Mouse (Mus musculus) intestine, postnatal 0 days (tissue): ENCODE measurements around the gene Mfsd11. TPM values are rescaled to one million over a fixed set of nuclear protein-coding genes. Genes with fewer than 3 reads are reported as not detected.
"Not testable (repeated sequence)": the region's sequence is repeated elsewhere in the genome, so short reads cannot be mapped to it uniquely, and the experiment has no call there.

Source experiments
- ATAC-seq: fragments of 200-750 bp; cut with Nextera tagmentation; 2 replicates; pipeline ENCODE4 v1.8.0; 2017; ENCODE audit warnings: mild to moderate bottlenecking, moderate TSS enrichment, moderate library complexity
- H3K27ac ChIP-seq: fragments of 300-500 bp; sonication (generic); 2 replicates; pipeline ENCODE4 v1.5.1; 2014; ENCODE audit warnings: mild to moderate bottlenecking, low read depth, low read length, moderate library complexity
- H3K27me3 ChIP-seq: fragments of 300-500 bp; sonication (generic); replicated peaks from 2 replicates; pipeline ENCODE4 v1.6.1; 2014; ENCODE audit warnings: low read length, mixed read lengths; ENCODE audit not compliant: control insufficient read depth, insufficient read depth
- H3K36me3 ChIP-seq: fragments of 300-500 bp; sonication (generic); 2 replicates; pipeline ENCODE4 v1.6.1; 2014; ENCODE audit warnings: mild to moderate bottlenecking, moderate library complexity; ENCODE audit not compliant: control insufficient read depth, insufficient read depth
- H3K4me1 ChIP-seq: fragments of 300-500 bp; sonication (generic); replicated peaks from 2 replicates; pipeline ENCODE4 v1.6.1; 2014; ENCODE audit warnings: antibody characterized with exemption, low read length, mixed read lengths; ENCODE audit not compliant: control insufficient read depth, insufficient read depth
- H3K4me2 ChIP-seq: fragments of 300-500 bp; sonication (generic); replicated peaks from 2 replicates; pipeline ENCODE4 v1.6.1; 2014; ENCODE audit warnings: low read depth, mild to moderate bottlenecking, moderate library complexity
- H3K4me3 ChIP-seq: fragments of 300-500 bp; sonication (generic); 2 replicates; pipeline ENCODE4 v1.5.1; 2014; ENCODE audit warnings: low read depth, low read length
- H3K9ac ChIP-seq: fragments of 300-500 bp; sonication (generic); 2 replicates; pipeline ENCODE4 v1.6.1; 2014; ENCODE audit warnings: mild to moderate bottlenecking, low read depth, low read length
- H3K9me3 ChIP-seq: fragments of 300-500 bp; sonication (generic); 2 replicates; pipeline ENCODE4 v1.6.1; 2016; ENCODE audit warnings: mixed run types; ENCODE audit not compliant: control insufficient read depth
- CTCF ChIP-seq: sonication (generic); IDR thresholded peaks from 2 replicates; pipeline ENCODE4 v1.5.1; 2016; ENCODE audit warnings: low read depth, mild to moderate bottlenecking, control low read depth, antibody characterized with exemption, moderate library complexity
- WGBS: fragments of 180-500 bp; shearing (Covaris S2); extraction: QIAGEN DNeasy Blood & Tissue Kit; methylation state at CpG from one replicate; pipeline ENCODE4 v1.1.7; 2014; 5-methylcytosine and 5-hydroxymethylcytosine counted together
- polyA plus RNA-seq: library from polyadenylated mRNA; unstranded; fragments of >200 nt; fragmentation: Nextera tagmentation; extraction: Ambion mirVana; gene quantifications from 2 replicates; pipeline ENCODE4 v1.2.1, GENCODE M21; 2015

Gene Mfsd11
- polyA plus RNA-seq, 1 experiment from 2014 or later = 100 TPM

DNA sequence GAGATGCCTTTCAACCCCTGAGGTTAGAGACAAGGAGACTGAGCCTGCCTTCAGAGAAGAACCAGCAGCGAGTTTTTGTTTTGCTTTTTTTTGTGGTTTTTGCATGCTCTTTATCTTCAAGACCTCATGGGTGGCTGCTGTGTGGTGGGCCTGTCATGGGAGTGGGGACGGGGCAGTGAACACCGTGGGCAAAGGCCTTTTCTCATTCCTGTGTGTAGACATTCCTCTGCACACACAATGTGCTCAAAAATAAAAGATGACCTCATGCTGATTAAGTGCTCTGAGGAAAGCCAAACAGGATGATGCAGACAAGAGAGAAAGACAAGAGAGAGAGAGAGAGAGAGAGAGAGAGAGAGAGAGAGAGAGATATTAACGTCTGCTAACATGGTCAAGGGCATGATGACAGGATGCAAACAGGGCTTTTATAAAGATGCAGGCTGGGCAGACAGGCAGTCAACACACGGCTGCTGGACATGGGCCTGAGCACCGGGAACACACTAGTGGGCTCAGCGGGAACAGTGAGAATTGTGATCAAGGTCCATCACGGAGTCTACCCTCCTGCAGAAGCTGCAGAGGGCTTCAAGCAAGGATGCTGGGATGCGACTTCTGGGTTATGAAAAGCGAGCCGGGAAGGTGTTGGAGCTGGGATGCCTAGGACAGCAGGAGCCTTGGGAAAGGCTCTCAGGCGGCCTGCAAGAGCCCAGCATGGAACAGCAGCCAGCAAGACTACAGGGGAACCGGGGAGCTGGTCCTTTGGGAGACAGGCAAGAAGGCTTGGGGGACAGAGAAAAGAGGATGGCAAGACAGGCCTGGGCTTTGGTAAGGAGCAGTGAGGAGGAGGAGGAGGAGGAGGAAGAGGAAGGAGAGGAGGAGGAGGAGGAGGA is 30.9 kb upstream of the Mfsd11 start:
- 65% methylated on average over 13 of the region's 13 CpGs for WGBS
- Histone ChIP-seq H3K27ac (no peak overlapping the region), H3K9ac (no peak overlapping the region), H3K4me2 (no peak overlapping the region), H3K36me3 (no peaks in the 10 kb centered on the region), H3K9me3 (no peaks in the 10 kb centered on the region), H3K27me3 (no peaks in the 10 kb centered on the region), H3K4me3 (no peak overlapping the region), H3K4me1 (peaks cover 10% of the 10 kb centered on the region; the same call in 1 of the 2 replicates)
- TF ChIP-seq CTCF = no peak
- ATAC-seq = no peak

- Histone ChIP-seq H3K4me2 (no peak overlapping the region), H3K27me3 (no peaks in the 10 kb centered on the region), H3K36me3 (no peaks in the 10 kb centered on the region), H3K27ac (no peak overlapping the region), H3K9ac (no peak overlapping the region), H3K4me3 (no peak overlapping the region), H3K4me1 (peaks cover 8% of the 10 kb centered on the region; the same call in 1 of the 2 replicates), H3K9me3 (no peaks in the 10 kb centered on the region)
- no peak for TF ChIP-seq CTCF
- 54% methylated on average over 10 of the region's 10 CpGs for WGBS
- no peak for ATAC-seq
These were observed 30.0 kb upstream of the Mfsd11 start for GRCm38 (mm10) chr11:116822215-116822614.

- H3K27ac ChIP-seq = no peak overlapping the region
- no peaks in the 10 kb centered on the region for H3K36me3 ChIP-seq
- no peak overlapping the region for H3K4me2 ChIP-seq
- H3K9ac ChIP-seq = no peak overlapping the region
- no peak for ATAC-seq
- WGBS = 81% methylated on average over 10 of the region's 10 CpGs
- no peaks in the 10 kb centered on the region for H3K9me3 ChIP-seq
- H3K4me3 ChIP-seq = no peak overlapping the region
- no peak for TF ChIP-seq CTCF
- peaks cover 7% of the 10 kb centered on the region; the same call in 1 of the 2 replicates for H3K4me1 ChIP-seq
- H3K27me3 ChIP-seq = no peaks in the 10 kb centered on the region
These were observed 29.6 kb upstream of the Mfsd11 start for GRCm38 (mm10) chr11:116822626-116823025.

GRCm38 (mm10) chr11:116823255-116823654 is 29.0 kb upstream of the Mfsd11 start:
- Histone ChIP-seq H3K4me1 (peaks cover 6% of the 10 kb centered on the region), H3K27ac (no peak overlapping the region), H3K9me3 (no peaks in the 10 kb centered on the region), H3K4me3 (no peak overlapping the region), H3K36me3 (no peaks in the 10 kb centered on the region), H3K4me2 (no peak overlapping the region), H3K27me3 (no peaks in the 10 kb centered on the region), H3K9ac (no peak overlapping the region)
- WGBS = 100% methylated on average over 2 of the region's 2 CpGs
- no peak for TF ChIP-seq CTCF
- ATAC-seq = no peak

- 98% methylated on average over 9 of the region's 10 CpGs for WGBS
These were observed 28.4 kb upstream of the Mfsd11 start for GRCm38 (mm10) chr11:116823885-116824284.

GRCm38 (mm10) chr11:116825230-116825629 is 27.0 kb upstream of the Mfsd11 start:
- no peaks in the 10 kb centered on the region for H3K9me3 ChIP-seq
- no peak overlapping the region for H3K4me3 ChIP-seq
- no peak overlapping the region for H3K27ac ChIP-seq
- WGBS = 71% methylated on average over 5 of the region's 5 CpGs
- peaks cover 8% of the 10 kb centered on the region for H3K4me1 ChIP-seq
- no peak for TF ChIP-seq CTCF
- H3K27me3 ChIP-seq = no peaks in the 10 kb centered on the region
- no peaks in the 10 kb centered on the region; the same call in 1 of the 2 replicates for H3K36me3 ChIP-seq
- ATAC-seq = no peak
- no peak overlapping the region for H3K9ac ChIP-seq
- peak overlapping the region; percentile 17; the same call in 1 of the 2 replicates for H3K4me2 ChIP-seq

More at GRCm38 (mm10) chr11:116823885-116824284, 28.4 kb upstream of the Mfsd11 start:
- H3K27me3 ChIP-seq, ATAC-seq, H3K27ac ChIP-seq, H3K9me3 ChIP-seq, H3K9ac ChIP-seq, H3K4me1 ChIP-seq, H3K36me3 ChIP-seq, H3K4me3 ChIP-seq, H3K4me2 ChIP-seq: not testable (repeated sequence)
